Mouse (Mus musculus) hindbrain, embryonic 13.5 days (tissue): ENCODE data around the gene Ep300. TPM values are rescaled to one million over a fixed set of nuclear protein-coding genes. Genes with fewer than 3 reads are reported as not detected.
"Not testable (repeated sequence)": the region's sequence is repeated elsewhere in the genome, so short reads cannot be mapped to it uniquely, and the experiment has no call there.

Source experiments
- ATAC-seq: fragments of 200-750 bp; cut with Nextera tagmentation; 2 replicates; pipeline ENCODE4 v1.8.0; 2017; ENCODE audit warnings: moderate TSS enrichment; ENCODE audit not compliant: low FRiP score
- H3K27ac ChIP-seq: fragments of 300-500 bp; sonication (generic); 2 replicates; pipeline ENCODE4 v1.5.1; 2015; ENCODE audit warnings: inconsistent platforms, mild to moderate bottlenecking, moderate library complexity
- H3K27me3 ChIP-seq: fragments of 300-500 bp; sonication (generic); 2 replicates; pipeline ENCODE4 v1.6.1; 2015; ENCODE audit warnings: mild to moderate bottlenecking, inconsistent platforms
- H3K36me3 ChIP-seq: fragments of 300-500 bp; sonication (generic); 2 replicates; pipeline ENCODE4 v1.6.1; 2015; ENCODE audit warnings: mild to moderate bottlenecking, inconsistent platforms
- H3K4me1 ChIP-seq: fragments of 300-500 bp; sonication (generic); replicated peaks from 2 replicates; pipeline ENCODE4 v1.6.1; 2015; ENCODE audit warnings: inconsistent platforms
- H3K4me2 ChIP-seq: fragments of 300-500 bp; sonication (generic); 2 replicates; pipeline ENCODE4 v1.6.1; 2015; ENCODE audit warnings: inconsistent platforms, mild to moderate bottlenecking, moderate library complexity
- H3K4me3 ChIP-seq: fragments of 300-500 bp; sonication (generic); 2 replicates; pipeline ENCODE4 v1.5.1; 2015; ENCODE audit warnings: mild to moderate bottlenecking, inconsistent platforms
- H3K9ac ChIP-seq: fragments of 300-500 bp; sonication (generic); 2 replicates; pipeline ENCODE4 v1.6.1; 2015; ENCODE audit warnings: mild to moderate bottlenecking, inconsistent platforms
- H3K9me3 ChIP-seq: fragments of 300-500 bp; sonication (generic); 2 replicates; pipeline ENCODE4 v1.6.1; 2016; ENCODE audit warnings: inconsistent platforms
- WGBS: fragments of 180-500 bp; shearing (Covaris S2); methylation state at CpG from one replicate; pipeline ENCODE4 v1.1.7; 2015; 5-methylcytosine and 5-hydroxymethylcytosine counted together
- microRNA-seq: library from miRNA; unstranded; fragments of <30 nt; microRNA quantifications from one replicate; pipeline ENCODE4, GENCODE M21; 2016
- polyA plus RNA-seq: library from polyadenylated mRNA; unstranded; fragments of >200 nt; fragmentation: Nextera tagmentation; extraction: Ambion mirVana; gene quantifications from 2 replicates; pipeline ENCODE4 v1.2.1, GENCODE M21; 2015

Ep300 gene
- polyA plus RNA-seq, 1 experiment from 2014 or later = 20.6 TPM

DNA sequence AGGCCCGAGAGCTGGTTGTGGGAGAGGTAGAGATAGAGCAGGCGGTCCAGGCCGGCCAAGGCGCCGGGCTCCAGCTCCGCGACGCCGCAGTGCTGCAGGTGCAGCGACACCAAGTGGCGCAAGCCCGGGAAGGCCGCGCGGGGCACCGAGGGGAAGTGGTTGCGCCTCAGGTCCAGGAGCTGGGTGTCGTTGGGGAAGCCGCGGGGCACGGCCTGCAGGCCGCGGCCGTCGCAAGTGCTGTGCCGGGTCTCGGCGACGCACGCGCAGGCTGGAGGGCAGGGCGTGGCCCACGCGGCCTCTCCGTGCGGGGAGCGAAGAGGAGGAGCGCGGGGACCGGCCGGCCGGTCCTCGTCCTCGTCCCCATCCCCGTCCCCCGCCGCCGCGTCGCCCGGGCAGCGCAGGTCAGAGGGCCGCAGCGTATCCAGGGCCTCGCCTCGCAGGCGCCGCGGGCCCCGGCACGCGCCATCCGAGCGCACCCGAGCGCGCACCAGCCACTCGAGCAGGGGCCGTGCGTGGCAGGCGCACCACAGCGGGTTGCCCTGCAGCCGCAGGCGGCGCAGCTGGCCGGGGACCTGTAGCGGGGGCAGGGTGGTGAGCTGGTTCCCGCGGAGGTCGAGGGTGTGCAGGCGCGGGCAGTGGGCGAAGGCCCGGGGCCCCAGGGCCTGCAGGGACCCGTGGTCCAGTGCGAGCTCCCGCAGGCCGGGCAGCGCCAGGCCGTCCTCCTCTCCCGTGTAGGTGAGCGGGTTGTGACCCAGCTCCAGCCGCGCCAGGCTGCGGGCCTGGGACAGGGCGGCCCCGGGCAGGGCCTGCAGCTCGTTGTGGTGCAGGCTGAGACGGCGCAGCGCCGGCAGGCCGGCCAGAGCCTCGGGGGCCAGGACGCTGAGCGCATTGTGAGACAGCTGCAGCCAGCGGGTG is 109.1 kb downstream of the Ep300 start:
- ATAC-seq = peak; percentile 77
- no peaks in the 10 kb centered on the region for H3K9me3 ChIP-seq
- H3K4me2 ChIP-seq = peak overlapping the region; percentile 91
- H3K27me3 ChIP-seq = peaks cover 59% of the 10 kb centered on the region
- H3K4me3 ChIP-seq = peak overlapping the region; percentile 58
- peak overlapping the region; percentile 30; the same call in 1 of the 2 replicates for H3K27ac ChIP-seq
- peak overlapping the region; percentile 83 for H3K9ac ChIP-seq
- peaks cover 26% of the 10 kb centered on the region for H3K4me1 ChIP-seq
- under 1% methylated on average over 72 of the region's 107 CpGs for WGBS
- no peaks in the 10 kb centered on the region for H3K36me3 ChIP-seq

DNA sequence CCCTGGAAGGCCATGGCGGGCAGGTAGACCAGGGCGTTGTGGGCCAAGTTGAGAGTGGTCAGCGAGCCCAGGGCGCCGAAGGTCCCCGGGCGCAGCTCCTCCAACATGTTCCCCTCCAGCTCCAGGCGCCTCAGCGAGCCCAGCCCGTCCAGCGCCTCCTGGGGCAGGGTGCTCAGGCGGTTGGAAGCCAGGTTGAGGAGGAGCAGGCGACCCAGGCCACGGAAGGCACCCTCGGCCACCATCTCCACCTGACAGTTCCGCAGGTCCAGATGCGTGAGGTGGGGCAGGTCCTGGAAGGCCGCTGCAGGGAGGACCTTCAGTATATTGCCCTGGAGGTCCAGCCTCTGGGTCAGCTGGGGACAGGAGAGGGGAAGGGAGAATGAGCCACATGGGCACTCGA is 109.7 kb downstream of the Ep300 start:
- H3K9ac ChIP-seq = peak overlapping the region; percentile 83
- 26% methylated on average over 19 of the region's 19 CpGs for WGBS
- peaks cover 59% of the 10 kb centered on the region for H3K27me3 ChIP-seq
- no peaks in the 10 kb centered on the region for H3K36me3 ChIP-seq
- peak overlapping the region; percentile 58 for H3K4me3 ChIP-seq
- peaks cover 26% of the 10 kb centered on the region for H3K4me1 ChIP-seq
- no peak for ATAC-seq
- H3K9me3 ChIP-seq = no peaks in the 10 kb centered on the region
- peak overlapping the region; percentile 91 for H3K4me2 ChIP-seq
- H3K27ac ChIP-seq = no peak overlapping the region; the same call in 1 of the 2 replicates

DNA sequence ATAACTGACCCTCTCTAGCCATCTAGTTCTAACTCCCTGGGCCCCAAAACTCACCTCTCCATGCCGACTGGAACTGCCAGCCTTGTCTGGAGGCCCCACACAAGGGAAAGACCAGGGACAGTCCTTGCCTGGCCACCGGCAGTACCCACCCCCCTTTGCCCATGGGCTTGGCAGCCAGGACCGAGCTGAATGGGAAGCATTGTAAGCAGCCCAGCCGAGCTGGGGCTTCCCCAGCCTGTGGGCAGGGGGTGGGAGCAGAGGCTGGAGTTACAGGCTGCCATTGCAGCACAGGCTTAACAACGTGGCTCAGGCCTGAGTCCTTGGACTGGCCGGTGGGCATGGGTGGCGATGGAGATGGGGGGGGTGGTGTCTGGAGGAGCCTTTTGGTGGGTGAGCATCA is 112.0 kb downstream of the Ep300 start, which contains the start of gene Chadl:
Gene Chadl, minus strand, starts transcription at position 113 of the 400 bp plus-strand sequence.
- 50% methylated on average over 7 of the region's 7 CpGs for WGBS
- Histone ChIP-seq H3K9me3 (no peaks in the 10 kb centered on the region), H3K9ac (no peak within 1 kb of the TSS), H3K27me3 (peaks cover 49% of the 10 kb centered on the region), H3K4me1 (peaks cover 26% of the 10 kb centered on the region), H3K27ac (no peak within 1 kb of the TSS), H3K4me2 (no peak within 1 kb of the TSS), H3K4me3 (no peak within 1 kb of the TSS), H3K36me3 (0 out of 2 replicates have a peak, but pooled peaks cover 3% of the 10 kb centered on the region)
- 0 out of 2 replicates have a peak, but pooled peaks have one; percentile 37 for ATAC-seq

DNA sequence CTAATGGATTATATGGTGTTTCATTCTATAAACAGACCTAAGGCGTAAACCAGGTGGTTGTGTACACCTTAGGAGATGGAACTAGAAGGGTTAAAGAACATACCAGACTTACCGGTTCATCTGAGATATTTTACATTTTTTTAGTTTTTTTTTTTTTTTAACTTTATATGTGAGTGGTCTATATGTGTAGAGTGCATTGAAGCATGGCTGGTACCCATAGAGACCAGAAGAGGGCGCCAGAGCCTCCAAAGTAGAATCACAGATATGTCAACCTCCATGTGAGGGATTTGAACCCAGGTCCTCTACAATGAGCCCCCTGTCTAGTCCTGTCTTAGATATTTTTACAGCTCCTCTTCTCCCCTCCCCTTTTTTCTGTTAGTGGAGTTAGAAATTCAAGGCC is 112.7 kb downstream of the Ep300 start:
- Histone ChIP-seq H3K9ac (no peak overlapping the region), H3K9me3 (no peaks in the 10 kb centered on the region), H3K27ac (no peak overlapping the region), H3K4me3 (no peak overlapping the region), H3K4me2 (no peak overlapping the region), H3K4me1 (peaks cover 24% of the 10 kb centered on the region), H3K36me3 (peaks cover 9% of the 10 kb centered on the region), H3K27me3 (peaks cover 42% of the 10 kb centered on the region)
- WGBS = 58% methylated on average over 3 of the region's 3 CpGs
- no peak for ATAC-seq

DNA sequence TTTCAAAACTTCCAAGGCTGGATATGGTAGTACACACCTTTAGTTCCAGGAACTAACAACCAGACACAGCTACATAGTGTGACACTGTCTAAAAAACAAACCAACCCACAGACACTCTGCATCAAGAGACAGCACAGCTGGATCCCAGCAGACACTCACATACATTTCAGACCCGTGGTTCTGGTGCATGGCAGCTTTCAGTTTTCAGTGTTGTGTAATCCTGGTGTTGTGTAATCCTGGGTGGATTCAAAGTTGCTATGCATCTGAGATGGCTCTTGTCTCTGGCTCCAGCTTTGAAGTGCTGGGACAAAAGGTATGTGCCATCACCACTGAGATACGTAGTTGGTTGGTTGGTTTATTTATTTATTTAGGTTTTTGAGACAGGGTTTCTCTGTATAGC is 113.4 kb downstream of the Ep300 start:
- 76% methylated on average over 2 of the region's 2 CpGs for WGBS
- no peaks in the 10 kb centered on the region for H3K9me3 ChIP-seq
- H3K4me1 ChIP-seq = peaks cover 17% of the 10 kb centered on the region
- ATAC-seq = no peak
- H3K9ac ChIP-seq = no peak overlapping the region
- H3K4me3 ChIP-seq = no peak overlapping the region
- H3K4me2 ChIP-seq = no peak overlapping the region
- H3K27me3 ChIP-seq = peaks cover 35% of the 10 kb centered on the region
- H3K36me3 ChIP-seq = peaks cover 16% of the 10 kb centered on the region
- no peak overlapping the region for H3K27ac ChIP-seq

DNA sequence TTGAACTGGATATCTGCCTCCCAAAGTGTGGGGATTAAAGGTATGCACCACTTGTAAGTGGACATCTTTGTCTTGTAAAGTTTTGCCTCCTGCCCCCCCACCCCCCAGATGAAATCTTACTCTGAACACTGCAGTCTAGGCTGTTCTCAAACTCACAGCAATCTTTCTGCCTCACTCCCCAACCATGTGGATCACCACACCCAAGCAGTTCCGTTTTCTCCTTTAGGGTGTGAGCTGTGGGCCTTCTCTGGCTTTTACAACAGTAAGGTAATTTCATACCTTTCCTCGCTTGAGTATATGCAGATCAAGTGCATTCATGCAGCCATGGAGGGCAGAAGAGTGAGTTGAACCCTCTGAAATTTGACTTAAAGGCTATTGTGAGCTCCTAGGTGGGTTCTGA is 115.0 kb downstream of the Ep300 start:
- H3K27ac ChIP-seq = no peak overlapping the region
- no peak overlapping the region for H3K9ac ChIP-seq
- ATAC-seq = no peak
- H3K4me3 ChIP-seq = no peak overlapping the region
- no peak overlapping the region for H3K4me2 ChIP-seq
- peaks cover 32% of the 10 kb centered on the region for H3K36me3 ChIP-seq
- WGBS = 73% methylated on average over 2 of the region's 2 CpGs
- no peaks in the 10 kb centered on the region for H3K9me3 ChIP-seq
- peaks cover under 1% of the 10 kb centered on the region; the same call in 1 of the 2 replicates for H3K4me1 ChIP-seq
- peaks cover 19% of the 10 kb centered on the region for H3K27me3 ChIP-seq

DNA sequence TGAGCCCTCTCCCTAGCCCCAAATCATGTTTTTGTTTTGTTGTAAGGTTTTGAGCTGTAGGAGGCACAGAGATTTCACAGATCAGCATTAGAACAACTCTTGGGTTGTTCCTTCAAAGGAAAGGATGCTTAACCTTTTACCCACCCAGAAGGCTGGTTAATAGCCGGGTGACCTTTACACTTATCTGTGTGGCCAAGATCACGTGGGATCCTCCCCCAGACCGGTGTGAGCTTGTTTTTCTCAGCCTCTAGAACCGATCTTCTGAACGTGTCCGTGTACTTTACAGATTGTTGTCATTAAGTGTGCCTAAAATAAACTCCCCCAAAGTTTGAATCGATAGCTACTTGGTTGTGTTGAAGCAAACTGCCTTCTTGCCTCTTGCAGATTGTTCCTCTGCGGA is 115.5 kb downstream of the Ep300 start:
- Histone ChIP-seq H3K4me3 (no peak overlapping the region), H3K4me2 (no peak overlapping the region), H3K9me3 (no peaks in the 10 kb centered on the region), H3K27me3 (peaks cover 14% of the 10 kb centered on the region), H3K4me1 (no peaks in the 10 kb centered on the region), H3K9ac (no peak overlapping the region), H3K27ac (no peak overlapping the region), H3K36me3 (peaks cover 36% of the 10 kb centered on the region)
- WGBS = 86% methylated on average over 8 of the region's 8 CpGs
- no peak for ATAC-seq

DNA sequence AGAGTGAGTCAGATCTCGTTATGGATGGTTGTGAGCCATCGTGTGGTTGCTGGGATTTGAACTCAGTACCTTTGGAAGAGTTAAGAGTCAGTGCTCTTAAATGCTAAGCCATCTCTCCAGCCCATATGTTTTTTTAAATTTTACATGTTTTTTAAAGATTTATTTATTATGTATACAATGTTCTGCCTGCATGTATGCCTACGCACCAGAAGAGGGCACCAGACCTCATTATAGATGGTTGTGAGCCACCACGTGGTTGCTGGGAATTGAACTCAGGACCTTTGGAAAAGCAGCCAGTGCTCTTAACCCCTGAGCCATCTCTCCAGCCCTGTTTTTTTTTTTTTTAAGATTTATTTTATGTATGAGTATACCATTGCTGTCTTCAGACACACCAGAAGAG is 116.2 kb downstream of the Ep300 start:
- not testable (repeated sequence) for H3K27ac ChIP-seq, H3K4me1 ChIP-seq, H3K27me3 ChIP-seq, H3K9me3 ChIP-seq, H3K4me2 ChIP-seq, ATAC-seq, H3K9ac ChIP-seq, H3K4me3 ChIP-seq
- peaks cover 44% of the 10 kb centered on the region for H3K36me3 ChIP-seq
- WGBS = 76% methylated on average over 4 of the region's 4 CpGs

Small RNA genes lying within 50 kb of the gene (microRNA-seq; reads per million reads assigned to microRNA genes)
- not detected for gene Gm23880

Other genes starting within 250 kb of the Ep300 start
- 138 and 139 TPM in 2 replicates for gene Slc25a17, start 224.5 kb upstream of the Ep300 start, polyA plus RNA-seq
- 186 and 191 TPM in 2 replicates for gene St13, start 185.3 kb upstream of the Ep300 start, polyA plus RNA-seq
- 8.6 and 10.1 TPM in 2 replicates for gene Xpnpep3, start 185.2 kb upstream of the Ep300 start, polyA plus RNA-seq
- 1.4 TPM in 2 replicates for gene Dnajb7, start 177.1 kb upstream of the Ep300 start, polyA plus RNA-seq
- gene Rbx1, start 119.1 kb upstream of the Ep300 start, polyA plus RNA-seq = 482 and 500 TPM in 2 replicates
- 28.6 and 29.5 TPM in 2 replicates for gene L3mbtl2, start 78.5 kb downstream of the Ep300 start, polyA plus RNA-seq
- 13.5 and 14.2 TPM in 2 replicates for gene Chadl, start 111.9 kb downstream of the Ep300 start, polyA plus RNA-seq
- gene Zc3h7b, start 159.7 kb downstream of the Ep300 start, polyA plus RNA-seq = 42.6 and 46.8 TPM in 2 replicates
- gene Rangap1, start 160.2 kb downstream of the Ep300 start, polyA plus RNA-seq = 129 and 140 TPM in 2 replicates
- 22.3 and 22.4 TPM in 2 replicates for gene Tef, start 217.1 kb downstream of the Ep300 start, polyA plus RNA-seq